Mouse (Mus musculus): ENCODE results near the gene Ccdc91.

Gene Ccdc91

GRCm38 (mm10) chr6:147475727-147476613, at the start of gene Ccdc91:
Gene Ccdc91 (plus strand): TSS chr6:147475828.
- peak; percentile 93 for DNase-seq

- no peak for DNase-seq
Observed at GRCm38 (mm10) chr6:147426927-147427487, 48.6 kb upstream of the Ccdc91 start.

- no peak for DNase-seq
Observed at GRCm38 (mm10) chr6:147455775-147456174, 19.9 kb upstream of the Ccdc91 start.

GRCm38 (mm10) chr6:147458637-147459301, 16.9 kb upstream of the Ccdc91 start:
- DNase-seq, result no peak

GRCm38 (mm10) chr6:147470016-147470415, 5.6 kb upstream of the Ccdc91 start:
- DNase-seq, result no peak

GRCm38 (mm10) chr6:147481141-147481540, 5.5 kb downstream of the Ccdc91 start:
- DNase-seq, result no peak

- DNase-seq, result no peak
Observed at GRCm38 (mm10) chr6:147490120-147490519, 14.5 kb downstream of the Ccdc91 start.

GRCm38 (mm10) chr6:147492551-147492950, 16.9 kb downstream of the Ccdc91 start:
- no peak for DNase-seq

- DNase-seq, result no peak
Observed at GRCm38 (mm10) chr6:147501439-147501838, 25.8 kb downstream of the Ccdc91 start.

- DNase-seq, result no peak
Observed at GRCm38 (mm10) chr6:147506074-147506473, 30.4 kb downstream of the Ccdc91 start.

GRCm38 (mm10) chr6:147506496-147506895, 30.9 kb downstream of the Ccdc91 start:
- no peak for DNase-seq

- DNase-seq, result no peak
Observed at GRCm38 (mm10) chr6:147507186-147507585, 31.6 kb downstream of the Ccdc91 start.

GRCm38 (mm10) chr6:147510516-147510915, 34.9 kb downstream of the Ccdc91 start:
- DNase-seq, result no peak

GRCm38 (mm10) chr6:147517909-147518308, 42.3 kb downstream of the Ccdc91 start:
- no peak for DNase-seq

GRCm38 (mm10) chr6:147525236-147525635, 49.6 kb downstream of the Ccdc91 start:
- DNase-seq, result no peak

GRCm38 (mm10) chr6:147534971-147535370, 59.3 kb downstream of the Ccdc91 start:
- no peak for DNase-seq

- no peak for DNase-seq
Observed at GRCm38 (mm10) chr6:147538236-147538635, 62.6 kb downstream of the Ccdc91 start.

GRCm38 (mm10) chr6:147539056-147539600, 63.5 kb downstream of the Ccdc91 start:
- DNase-seq, result no peak

GRCm38 (mm10) chr6:147540942-147541341, 65.3 kb downstream of the Ccdc91 start:
- DNase-seq, result no peak

GRCm38 (mm10) chr6:147555591-147555990, 80.0 kb downstream of the Ccdc91 start:
- DNase-seq, result no peak

GRCm38 (mm10) chr6:147559316-147559715, 83.7 kb downstream of the Ccdc91 start:
- DNase-seq, result no peak

GRCm38 (mm10) chr6:147560436-147560835, 84.8 kb downstream of the Ccdc91 start:
- DNase-seq, result no peak

GRCm38 (mm10) chr6:147569246-147569645, 93.6 kb downstream of the Ccdc91 start:
- DNase-seq, result no peak
